Mouse (Mus musculus) adrenal gland, postnatal 36 days (tissue): ENCODE results near the gene Loxl3. TPM values are rescaled to one million over a fixed set of nuclear protein-coding genes. Genes with fewer than 3 reads are reported as not detected.

Source experiments
- DNase-seq, 2 experiments: peaks; one replicate each; pipeline ENCODE4 v3.0.0; 2021; ENCODE audit warnings: mixed read lengths in 1 of 2
- long read RNA-seq, 2 experiments: library from polyadenylated mRNA; stranded (forward); transcript quantifications; one replicate each; pipeline ENCODE4 v2.0.0; 2021; ENCODE audit warnings: borderline sequencing depth in 2 of 2
- total RNA-seq, 2 experiments: library from RNA; stranded (reverse); gene quantifications; 2 replicates each; pipeline ENCODE4 v1.2.3; 2021

Loxl3 gene
- total RNA-seq = 1 to 10 TPM; 3.3 to 3.5 TPM
- long read RNA-seq, experiment 1, full-length matches to known transcripts = 1 of 3 reads
- long read RNA-seq, experiment 1, partial matches to known transcripts = 1 of 3 reads
- long read RNA-seq, experiment 1, other reads (novel, unspliced or antisense) = 1 of 3 reads
- long read RNA-seq, experiment 2, full-length matches to known transcripts = 2 of 3 reads
- long read RNA-seq, experiment 2, partial matches to known transcripts = 1 of 3 reads
- long read RNA-seq, experiment 2, other reads (novel, unspliced or antisense) = 0 of 3 reads

DNA sequence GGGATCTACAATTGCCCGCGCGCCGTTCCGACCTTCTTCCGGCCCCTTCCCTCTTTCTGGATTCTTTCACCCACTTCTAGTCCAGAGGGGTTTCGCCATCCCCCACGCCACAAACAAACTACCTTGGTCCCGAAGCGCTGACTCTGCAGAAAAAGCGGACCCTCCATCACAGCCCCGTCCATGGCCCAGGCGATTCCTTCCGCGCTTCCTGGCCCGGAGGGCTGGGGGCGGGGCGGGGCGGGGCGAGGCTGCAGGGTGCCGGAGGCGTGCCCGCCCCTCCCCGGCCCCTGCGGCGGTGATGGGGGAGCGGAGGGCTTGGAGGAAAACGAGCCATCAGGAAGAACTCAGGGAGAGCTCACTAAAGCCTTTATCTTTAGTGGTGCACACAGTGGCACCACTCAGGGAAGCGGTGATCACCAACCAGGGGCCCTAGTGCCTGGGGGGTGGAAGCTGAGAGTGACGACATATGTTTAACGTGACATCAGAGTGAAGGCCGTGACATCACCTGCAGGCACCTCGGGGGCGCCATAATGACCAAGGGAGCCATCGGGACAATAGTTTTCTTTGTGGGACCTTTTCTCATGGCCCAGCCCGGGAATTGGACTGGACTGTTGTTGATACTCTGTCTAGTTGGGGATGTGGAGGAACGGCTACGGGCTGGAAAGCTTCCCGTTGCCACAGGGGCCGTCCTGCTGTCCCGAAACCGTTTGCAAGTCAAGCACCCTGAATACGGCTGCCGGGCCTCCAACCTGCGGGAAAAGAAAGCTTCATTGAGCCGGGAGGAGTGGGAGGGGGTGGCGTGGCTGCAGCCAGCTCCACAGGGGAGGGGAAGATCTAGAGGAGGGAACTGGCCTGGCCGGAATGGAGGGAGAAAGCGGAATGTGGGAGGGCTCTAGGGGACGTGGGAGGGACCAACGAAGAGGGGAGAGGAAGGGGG, at the start of gene Loxl3, which contains the start of gene Dok1:
TSS of gene Loxl3 (plus strand) at position 925 of the 937 bp plus-strand sequence.
TSS of gene Dok1 (minus strand) at position 223 of the 937 bp plus-strand sequence.
- DNase-seq = peak; percentile 74 to 86

DNA sequence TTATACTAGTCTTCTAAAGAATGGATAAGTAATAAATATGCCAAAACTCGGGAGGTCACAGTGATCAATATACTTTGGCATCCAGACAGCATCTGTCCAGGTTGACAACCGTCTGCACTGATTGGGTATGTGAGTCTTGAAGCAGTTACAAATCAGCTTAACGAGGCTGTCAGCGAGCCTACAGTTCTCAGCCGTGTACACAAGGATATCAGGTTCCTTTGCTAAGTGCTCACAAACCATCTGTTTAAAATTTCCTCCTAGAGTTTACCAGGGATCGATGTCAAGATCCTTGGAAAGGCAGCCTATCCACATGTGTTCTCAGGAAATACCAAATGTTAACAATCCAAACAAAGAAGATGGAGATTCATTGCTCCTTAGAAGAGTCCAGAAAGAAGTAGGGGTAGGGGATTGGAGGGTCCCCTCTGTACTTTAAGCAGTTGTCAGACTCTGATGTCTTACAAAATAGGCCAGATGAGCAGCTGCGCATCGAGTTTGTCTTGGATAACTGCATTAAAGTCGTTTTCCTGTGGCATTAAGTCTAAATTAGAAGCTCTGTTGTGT, 46.5 kb upstream of the Loxl3 start:
- DNase-seq = no peak

DNA sequence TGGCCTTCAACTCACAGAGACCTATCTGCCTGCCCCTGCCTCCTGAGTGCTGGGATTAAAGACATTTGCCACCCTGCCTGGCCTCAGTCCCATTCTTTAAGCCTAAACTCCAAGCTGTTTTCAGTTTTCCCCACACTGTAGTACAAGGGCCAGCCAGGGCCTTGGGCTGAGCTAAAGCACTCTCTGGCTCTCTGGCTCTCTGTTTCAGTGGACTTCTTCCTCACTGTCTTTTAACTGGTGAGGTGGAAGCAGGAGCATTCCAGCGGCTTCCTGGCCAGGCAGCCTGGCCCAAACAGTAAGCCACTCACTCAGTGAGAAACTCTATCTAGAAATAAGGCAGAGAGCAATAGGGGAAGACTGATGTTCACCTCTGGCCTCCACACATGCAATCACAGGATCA, 40.3 kb upstream of the Loxl3 start:
- no peak for DNase-seq

DNA sequence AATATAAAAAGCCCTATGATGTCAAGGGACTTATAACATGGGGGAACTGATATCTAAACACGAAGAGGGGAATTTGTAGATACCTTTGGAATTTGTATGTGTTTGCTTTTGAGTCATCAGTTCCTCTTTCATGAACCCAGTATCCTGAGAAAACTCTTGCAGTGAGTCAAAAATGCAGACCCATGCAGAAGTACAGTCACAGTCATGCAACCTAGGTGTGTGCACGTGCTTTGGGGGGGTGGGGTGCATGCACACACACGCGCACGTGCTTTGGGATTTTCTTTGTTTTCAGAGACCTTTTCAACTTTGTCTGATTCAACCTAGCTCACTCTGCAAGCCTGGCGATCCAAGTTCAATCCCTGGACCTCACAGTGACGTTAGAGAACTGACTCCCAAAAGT, 39.6 kb upstream of the Loxl3 start:
- DNase-seq = no peak

DNA sequence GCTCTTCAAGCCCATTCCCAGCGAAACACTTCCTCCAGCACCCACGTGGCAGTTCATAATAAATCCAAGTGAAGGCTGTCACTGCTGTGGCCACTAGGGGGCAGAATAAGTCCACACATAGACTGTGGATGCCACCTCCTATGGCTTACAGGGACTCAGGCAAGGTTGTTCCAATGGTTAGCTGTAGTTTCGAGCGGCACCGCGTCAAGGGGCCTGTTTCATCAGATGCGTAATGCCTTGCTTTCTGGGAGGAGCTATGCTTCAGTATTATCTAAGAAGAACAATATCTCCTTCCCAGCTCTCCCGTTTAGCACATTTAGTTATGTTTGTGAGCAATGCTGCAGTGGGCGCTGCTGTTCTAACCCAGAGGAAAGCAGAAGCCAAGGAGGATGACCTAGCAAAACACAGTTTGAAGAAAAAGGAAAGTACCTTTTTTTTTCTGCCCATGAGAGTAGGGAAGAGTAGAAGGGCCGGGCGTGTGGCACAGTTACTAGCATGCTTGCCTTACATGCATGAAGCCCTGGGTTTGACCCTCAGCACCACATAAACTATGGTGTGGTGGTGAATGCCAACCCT, 37.1 kb upstream of the Loxl3 start:
- DNase-seq = peak; percentile 90 to 91

DNA sequence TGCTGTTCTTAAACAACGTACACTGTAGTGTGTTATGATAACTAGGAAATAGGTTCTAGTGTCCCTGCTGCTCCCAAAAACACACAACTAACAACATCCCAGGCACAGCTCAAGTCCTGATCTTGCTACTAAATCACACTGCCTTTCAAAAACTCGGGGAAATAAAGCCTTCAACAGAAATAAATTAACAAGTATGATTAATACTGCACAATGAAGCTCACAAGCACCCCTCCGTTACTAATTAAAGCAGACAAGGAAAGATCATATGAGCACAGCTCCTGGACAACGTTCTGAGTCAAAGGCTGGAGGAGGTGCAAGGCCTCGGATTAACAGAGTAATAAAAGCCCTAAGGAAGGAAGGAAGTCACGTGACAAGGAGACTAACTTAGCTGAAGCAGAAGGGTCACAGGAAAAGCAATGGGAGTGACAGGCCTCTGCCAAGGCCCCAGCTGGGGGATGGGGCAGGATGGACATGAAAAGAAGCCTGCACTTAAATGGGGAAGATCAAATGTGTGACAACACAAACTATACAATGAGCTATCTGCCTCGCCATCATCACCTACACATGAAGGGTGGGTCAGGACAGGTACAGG, 36.4 kb upstream of the Loxl3 start:
- peak; percentile 39 to 70 for DNase-seq

DNA sequence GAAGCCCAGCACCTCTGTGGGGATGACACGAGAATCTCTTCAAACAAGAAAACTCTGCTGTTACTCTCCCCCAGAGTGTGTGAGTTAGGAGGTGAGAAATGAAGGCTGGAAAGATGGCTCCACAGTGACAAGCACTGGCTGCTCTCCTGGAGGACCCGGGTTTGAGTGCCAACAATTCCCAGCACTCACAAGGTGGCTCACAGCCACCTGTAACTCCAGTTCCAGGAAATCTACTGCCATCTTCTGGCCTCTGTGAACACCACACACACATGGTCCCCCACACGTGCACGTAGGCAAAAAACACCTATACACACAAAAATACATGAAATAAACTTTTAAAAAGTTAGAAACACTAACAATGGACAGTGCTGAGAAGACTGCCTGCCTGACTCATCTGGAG, 35.6 kb upstream of the Loxl3 start:
- no peak for DNase-seq

DNA sequence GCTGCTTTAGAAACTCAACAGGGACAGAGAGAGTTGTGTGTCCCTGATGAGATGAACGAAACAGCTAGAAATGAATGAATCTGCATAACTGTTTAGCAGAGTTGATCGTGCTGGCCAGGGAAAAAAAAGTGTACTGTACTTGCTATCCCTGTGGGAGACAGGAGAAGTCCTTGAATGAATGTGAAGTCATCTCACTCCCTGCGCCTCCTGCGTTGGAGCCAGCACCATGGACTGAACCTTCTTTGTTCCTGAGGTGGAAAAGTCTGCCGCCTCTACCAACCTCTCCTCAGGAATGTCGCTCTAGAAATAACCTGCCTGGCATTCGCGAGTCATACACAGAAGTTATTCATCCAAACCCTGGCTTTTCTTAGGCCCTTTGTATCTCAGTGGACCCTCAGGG, 34.0 kb upstream of the Loxl3 start:
- DNase-seq = peak in 1 of 2 experiments; percentile 37

DNA sequence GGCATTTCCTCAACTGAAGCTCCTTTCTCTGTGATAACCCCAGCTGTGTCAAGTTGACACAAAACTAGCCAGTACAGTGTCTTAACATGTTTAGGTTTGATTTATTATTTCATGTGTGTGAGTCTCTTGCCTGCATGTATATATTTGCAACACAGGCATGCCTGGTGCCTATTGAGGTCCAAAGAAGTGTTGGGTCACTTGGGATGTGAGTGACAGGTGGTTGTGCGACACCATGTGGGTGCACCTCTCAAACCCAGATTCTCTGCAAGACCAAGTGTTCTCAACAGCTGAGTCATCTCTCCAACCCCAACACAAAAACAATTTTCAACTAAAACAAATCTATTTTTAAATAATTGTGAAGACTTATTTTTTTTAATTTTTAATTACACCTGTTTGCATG, 30.9 kb upstream of the Loxl3 start:
- no peak for DNase-seq

DNA sequence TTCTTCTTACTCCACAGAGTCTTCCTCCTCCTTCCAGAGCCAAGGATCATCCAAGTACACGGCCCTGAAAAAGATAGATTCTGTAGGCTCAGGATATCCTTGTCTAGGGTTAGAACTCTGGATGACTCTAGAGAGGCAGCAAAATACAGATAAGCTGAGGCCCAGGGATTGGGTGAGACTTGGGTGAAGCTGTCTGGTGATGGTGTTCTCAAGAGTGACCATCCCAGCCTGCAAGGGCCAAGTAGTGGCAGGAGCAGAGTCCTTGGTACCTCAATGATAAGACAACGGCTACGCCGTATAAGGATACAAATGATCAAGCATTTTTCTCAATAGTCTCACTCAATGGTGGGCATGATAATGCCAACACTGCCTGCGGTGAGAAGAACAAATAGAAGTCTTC, 30.1 kb upstream of the Loxl3 start:
- no peak for DNase-seq

DNA sequence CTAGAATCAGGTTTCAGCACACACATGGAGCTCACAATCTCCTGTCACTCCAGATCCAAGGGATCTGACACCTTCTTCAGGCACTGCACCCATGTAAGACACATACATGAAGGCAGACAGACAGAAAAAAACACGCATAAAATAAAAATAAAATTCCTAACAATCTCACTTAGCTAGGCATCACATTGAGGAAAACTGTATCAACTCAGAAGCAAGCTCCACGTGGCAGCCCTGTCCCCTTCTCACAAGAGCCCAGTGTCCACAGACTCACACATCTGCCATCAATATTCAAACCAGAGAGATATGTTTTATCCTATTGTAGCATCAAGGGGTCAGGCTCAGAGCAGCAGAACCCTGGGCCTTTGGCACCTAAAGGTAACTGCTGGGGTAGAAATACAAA, 29.7 kb upstream of the Loxl3 start:
- no peak for DNase-seq

DNA sequence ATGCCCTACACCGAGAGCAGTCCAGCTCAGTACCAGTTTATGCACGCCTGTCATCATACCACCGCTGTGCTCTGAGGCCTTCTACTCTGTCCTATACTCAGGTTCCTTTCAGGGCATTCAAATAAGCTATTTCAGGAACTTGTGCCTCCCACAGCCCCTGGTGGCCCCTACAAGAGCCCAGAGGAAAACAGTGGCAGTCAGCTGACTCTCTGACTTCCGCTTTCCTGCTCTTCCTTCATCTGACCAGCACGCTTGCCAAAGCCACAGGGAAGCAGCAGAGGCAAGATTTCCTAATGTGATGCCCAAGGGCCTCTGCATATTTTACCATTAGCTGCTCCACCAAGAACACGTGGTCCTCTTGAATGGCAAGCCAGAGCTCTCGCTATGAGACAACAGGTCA, 29.1 kb upstream of the Loxl3 start:
- DNase-seq = peak; percentile 22 to 36

DNA sequence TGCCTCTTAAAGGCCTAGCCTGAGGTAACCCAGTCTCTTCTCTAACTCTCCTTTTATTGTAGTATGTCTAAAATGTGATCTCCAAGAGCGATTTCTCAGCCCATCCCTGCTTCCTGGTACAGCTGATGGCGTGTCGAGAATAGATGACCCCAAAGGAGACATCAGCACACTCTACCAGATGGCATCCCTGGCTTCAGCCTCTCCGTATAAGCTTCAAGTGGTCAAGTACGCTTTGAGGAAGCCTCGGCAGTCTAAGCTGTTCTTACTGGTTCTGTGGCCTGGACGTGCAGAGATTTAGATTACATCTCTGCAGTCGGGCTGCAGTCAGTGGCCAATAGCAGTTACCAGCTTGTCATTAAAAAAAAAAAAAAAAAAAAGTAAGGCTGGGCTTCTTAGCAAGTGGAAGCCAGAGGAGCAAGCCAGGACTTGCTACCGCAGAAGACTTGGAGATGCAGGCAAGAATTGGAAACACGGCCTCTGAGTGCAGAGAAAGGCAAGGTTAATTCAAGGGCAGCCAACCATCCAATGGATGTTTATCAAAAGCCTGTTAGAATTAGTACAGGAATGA, 28.4 kb upstream of the Loxl3 start:
- DNase-seq = no peak

DNA sequence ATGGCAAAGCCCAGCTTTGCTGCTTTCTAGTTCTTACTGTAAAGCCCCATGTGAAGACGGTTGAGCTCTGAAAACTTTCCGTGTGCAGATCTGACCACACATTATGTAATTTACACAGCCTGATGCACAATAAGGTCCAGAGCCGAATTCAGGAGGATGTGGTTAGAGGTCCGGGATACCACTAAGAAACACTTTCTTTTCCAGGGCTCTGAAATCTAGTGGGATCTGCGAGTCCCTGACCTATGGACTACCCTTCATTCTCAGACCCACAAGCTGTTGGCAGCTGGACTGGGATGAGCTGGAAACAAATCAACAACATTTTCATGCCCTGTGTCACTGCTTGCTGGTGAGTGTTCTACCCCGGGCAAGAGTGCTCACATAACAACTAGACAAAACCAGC, 27.9 kb upstream of the Loxl3 start:
- no peak for DNase-seq

DNA sequence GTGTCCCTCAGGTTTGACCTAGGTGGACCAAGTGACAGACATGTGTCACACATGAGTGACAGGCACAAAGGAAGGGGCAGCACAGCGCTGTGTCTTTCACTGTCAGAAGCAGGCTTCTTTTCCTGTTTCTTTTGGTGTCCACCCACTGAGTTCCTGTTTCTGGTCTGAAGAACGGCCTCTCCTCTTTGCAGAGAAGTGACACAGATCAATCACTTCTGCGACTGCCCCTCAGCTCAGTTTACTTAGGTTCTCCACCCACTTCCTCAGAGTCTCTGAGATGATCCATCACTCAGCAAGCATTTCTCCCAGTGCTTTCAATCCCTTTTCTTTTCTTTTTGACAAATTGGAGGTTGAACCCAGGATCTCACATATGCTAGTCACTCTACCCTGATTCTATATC, 25.3 kb upstream of the Loxl3 start:
- DNase-seq = no peak

DNA sequence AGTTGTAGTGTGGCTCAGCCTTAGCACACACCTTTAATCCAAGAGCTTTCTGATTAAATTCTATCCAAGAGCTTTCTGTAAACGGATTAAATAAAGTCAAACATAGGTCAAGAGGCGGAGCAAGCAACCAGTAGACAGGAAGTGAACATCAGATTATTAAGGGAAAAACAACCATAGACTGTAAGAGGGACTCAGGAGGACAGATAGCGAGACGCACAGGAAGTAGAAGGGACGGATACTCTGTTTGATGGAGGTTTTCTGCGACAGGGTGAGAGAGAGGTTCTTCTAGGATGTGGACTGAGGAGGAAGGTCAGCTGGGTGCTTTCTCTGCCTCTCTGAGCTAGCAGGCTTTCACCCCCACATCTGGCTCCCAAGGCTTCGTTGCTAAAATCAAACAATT, 24.0 kb upstream of the Loxl3 start:
- no peak for DNase-seq

DNA sequence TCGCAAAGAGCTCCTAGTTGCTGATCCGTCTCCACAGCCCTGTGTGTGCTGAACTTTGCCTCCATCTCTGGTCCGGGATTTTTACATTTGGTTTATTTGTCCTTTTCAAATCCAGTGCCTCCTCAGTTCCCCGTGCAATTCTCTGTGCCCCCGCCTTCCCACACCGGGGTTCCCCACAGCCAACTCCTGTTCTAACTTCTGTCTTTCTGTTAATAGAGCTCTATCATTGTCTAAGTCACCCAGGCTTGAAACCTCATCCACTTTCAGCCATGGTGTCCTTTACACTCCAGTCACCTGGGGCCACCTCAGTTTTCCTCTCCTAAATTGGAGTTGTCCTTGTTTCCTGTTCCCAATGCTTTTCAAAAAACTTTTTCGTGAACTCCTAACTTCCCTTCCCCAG, 22.7 kb upstream of the Loxl3 start:
- no peak for DNase-seq

DNA sequence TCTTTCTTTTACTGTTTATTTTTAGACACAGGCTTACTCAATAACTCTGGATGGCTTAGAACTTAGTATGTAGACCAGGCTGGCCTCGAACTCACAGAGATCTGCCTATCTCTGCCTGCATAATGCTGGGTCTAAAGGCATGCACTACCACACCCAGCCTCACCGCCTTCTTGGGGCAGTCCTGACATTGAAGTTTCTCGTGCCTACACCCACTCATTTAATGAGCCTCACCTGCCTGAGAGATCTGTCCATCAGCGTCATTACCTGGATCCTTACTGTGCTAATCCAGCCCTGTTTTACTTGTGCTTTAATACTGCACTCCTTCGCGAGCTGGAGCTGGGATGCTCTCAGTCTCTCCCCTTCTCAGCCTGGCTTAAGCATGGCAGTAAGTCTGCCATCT, 22.2 kb upstream of the Loxl3 start:
- no peak for DNase-seq

DNA sequence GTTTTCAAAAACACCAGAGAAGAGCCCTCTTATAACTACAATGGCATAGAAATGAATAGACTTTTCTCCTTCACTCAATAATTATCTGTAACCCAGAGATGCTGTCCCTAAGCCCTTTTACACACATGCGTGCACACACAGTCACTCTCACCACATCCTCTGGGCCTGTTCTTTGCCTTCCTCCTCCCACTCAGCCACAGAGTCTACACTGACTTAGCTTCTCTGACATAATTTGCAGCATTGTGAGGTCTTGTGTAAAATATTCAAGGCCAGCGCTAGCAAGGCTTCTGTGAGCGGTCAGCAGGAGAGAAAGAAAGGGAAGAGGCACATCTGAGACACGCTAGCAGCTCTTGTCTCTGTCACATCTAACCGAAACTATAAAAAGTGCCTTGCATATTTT, 20.5 kb upstream of the Loxl3 start:
- DNase-seq = peak; percentile 26 to 42

DNA sequence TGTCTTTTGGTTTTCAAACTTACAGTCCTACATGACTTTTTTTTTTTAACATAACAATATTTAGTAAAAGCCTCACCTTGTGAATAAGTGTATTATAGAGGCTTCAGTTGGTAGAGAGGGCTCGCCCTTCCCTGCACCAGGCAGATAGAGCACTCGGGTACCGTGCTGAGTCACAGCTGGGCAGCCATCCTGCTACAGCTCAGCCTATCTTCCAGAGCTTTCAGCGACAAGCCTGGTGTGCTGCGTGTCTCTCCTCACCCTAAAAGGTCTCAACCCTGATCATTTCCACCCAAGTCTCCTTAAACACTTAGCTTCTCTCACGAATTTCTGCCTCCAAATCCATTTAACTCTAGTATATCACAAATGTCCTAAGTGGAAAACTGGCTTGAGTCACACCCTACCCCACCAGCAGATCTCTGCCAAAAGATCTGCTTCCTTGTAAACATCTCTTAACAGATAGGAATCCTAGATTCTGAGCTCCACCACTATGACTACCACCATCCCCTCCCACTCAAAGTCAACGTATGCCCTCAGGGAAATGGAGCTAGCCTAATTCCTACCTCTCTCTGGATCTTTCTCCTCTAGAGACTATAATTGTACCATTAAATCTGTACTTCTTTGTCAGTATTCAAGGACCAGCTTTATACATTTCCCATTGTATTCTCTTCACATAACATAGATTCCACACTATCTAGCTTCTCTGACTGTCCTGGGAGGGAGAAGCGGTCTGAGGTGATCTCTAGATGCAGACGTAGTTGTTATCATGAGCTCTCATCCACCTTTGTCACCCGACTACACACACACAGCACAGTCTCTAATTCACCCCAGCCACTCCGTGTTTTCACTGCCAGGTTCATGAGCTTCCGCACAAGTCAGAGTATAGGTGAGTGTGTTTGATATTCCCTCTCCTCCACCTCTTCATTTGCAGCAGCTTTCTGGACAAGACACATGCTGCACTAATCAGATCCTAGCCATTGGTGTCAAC, 19.2 kb upstream of the Loxl3 start:
- DNase-seq = peak; percentile 60 to 67

DNA sequence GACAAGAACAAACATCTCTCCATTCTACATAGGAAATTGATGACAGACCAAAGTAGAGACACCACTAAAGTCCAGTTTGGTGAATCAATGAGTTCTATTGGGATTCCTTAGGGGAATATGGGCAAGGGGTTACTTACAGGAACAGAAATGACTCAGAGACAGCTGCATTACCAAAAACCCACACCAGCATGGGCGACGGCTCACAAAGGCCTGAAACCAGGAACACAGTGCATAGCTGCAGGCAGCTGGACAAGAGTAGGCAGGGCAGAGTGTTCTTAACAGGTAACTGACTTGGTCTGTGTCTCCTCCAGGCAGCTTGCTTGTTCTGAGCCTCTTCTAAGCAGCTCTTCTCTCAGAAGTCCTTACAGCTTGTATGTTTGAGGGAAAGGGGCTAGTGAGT, 18.2 kb upstream of the Loxl3 start:
- no peak for DNase-seq
